10 mouse cellular contexts compared by ENCODE assay signal in genomic region chr11:18940916-18941315, GRCm38 (mm10).
A peak's percentile ranks its signal among the peaks of the same experiment; 100 is the strongest.
DNase-seq lines count a peak whose midpoint lies in the region; ATAC-seq and TF ChIP-seq lines count a peak whose summit lies in the region.
"Had no signal": no experiment of that assay in that cellular context is flagged by ENCODE, and none has a peak within 500 bp of the region (broad histone marks: within the 10 kb centered on the region; RNA-seq: fewer than 3 reads in every experiment).

No protein-coding gene starts in this region.

- H3K27ac ChIP-seq in heart, embryonic 14.5 days (replicated peaks in 1 of 2; ENCODE audit: control insufficient read depth in 1 of 2, insufficient read depth in 1 of 2, low read depth in 2 of 2, low read length in 2 of 2) = peak overlapping the region; percentile 10 to 56; a peak in 1 of 4 replicates
- 0 out of 2 replicates have a peak overlapping the region, but pooled peaks have one; percentile 25 for H3K27ac ChIP-seq in midbrain, embryonic 13.5 days
- no peak overlapping the region for H3K27ac ChIP-seq in midbrain, postnatal 0 days (ENCODE audit: low read depth, low read length)
- H3K27ac ChIP-seq in heart, embryonic 15.5 days = 0 out of 2 replicates have a peak overlapping the region, but pooled peaks have one; percentile 7
- H3K27ac ChIP-seq: limb, embryonic 13.5 days; macrophage had no signal

- H3K27me3 ChIP-seq in heart, embryonic 14.5 days (ENCODE audit: control insufficient read depth, insufficient read depth, low read length) = no peaks in the 10 kb centered on the region
- no peaks in the 10 kb centered on the region for H3K27me3 ChIP-seq in midbrain, embryonic 13.5 days
- no peaks in the 10 kb centered on the region for H3K27me3 ChIP-seq in midbrain, postnatal 0 days (ENCODE audit: insufficient read depth, low read length)
- H3K27me3 ChIP-seq in heart, embryonic 15.5 days = no peaks in the 10 kb centered on the region

- 42% methylated on average over 4 of the region's 4 CpGs for WGBS in heart, embryonic 14.5 days
- 31% methylated on average over 4 of the region's 4 CpGs for WGBS in midbrain, embryonic 13.5 days
- WGBS in midbrain, postnatal 0 days = 18% methylated on average over 4 of the region's 4 CpGs
- WGBS in heart, embryonic 15.5 days = 38% methylated on average over 4 of the region's 4 CpGs

- DNase-seq in heart, postnatal 25 days (ENCODE audit: low spot score) = no peak
- DNase-seq in midbrain, postnatal 0 days (ENCODE audit: low spot score) = no peak
- no peak for DNase-seq in adrenal gland, postnatal 36 days
- DNase-seq in T-cell, adult 2 months (ENCODE audit: low spot score) = no peak
- DNase-seq: cerebellum, postnatal 25 days had no signal

- H3K9ac ChIP-seq in heart, embryonic 14.5 days (ENCODE audit: low read length) = no peak overlapping the region
- no peak overlapping the region for H3K9ac ChIP-seq in midbrain, embryonic 13.5 days (replicated peaks)
- H3K9ac ChIP-seq in midbrain, postnatal 0 days (replicated peaks; ENCODE audit: low read length, poor library complexity, severe bottlenecking) = no peak overlapping the region
- no peak overlapping the region for H3K9ac ChIP-seq in heart, embryonic 15.5 days
- H3K9ac ChIP-seq: limb, embryonic 13.5 days had no signal

- intact Hi-C loops in heart, postnatal 25 days (cut with DNase I) = no loop called here

- H3K9me3 ChIP-seq in heart, embryonic 14.5 days (ENCODE audit: control insufficient read depth, low read length) = no peaks in the 10 kb centered on the region
- no peaks in the 10 kb centered on the region for H3K9me3 ChIP-seq in midbrain, embryonic 13.5 days
- H3K9me3 ChIP-seq in midbrain, postnatal 0 days (ENCODE audit: low read length) = no peaks in the 10 kb centered on the region
- no peaks in the 10 kb centered on the region for H3K9me3 ChIP-seq in heart, embryonic 15.5 days (replicated peaks)
- H3K9me3 ChIP-seq: limb, embryonic 13.5 days had no signal

- H3K36me3 ChIP-seq in heart, embryonic 14.5 days (ENCODE audit: control insufficient read depth, insufficient read depth, low read length) = peaks cover 6% of the 10 kb centered on the region; the same call in 1 of the 2 replicates
- no peaks in the 10 kb centered on the region for H3K36me3 ChIP-seq in midbrain, embryonic 13.5 days
- no peaks in the 10 kb centered on the region for H3K36me3 ChIP-seq in midbrain, postnatal 0 days (ENCODE audit: insufficient read depth, low read length)
- H3K36me3 ChIP-seq in heart, embryonic 15.5 days = no peaks in the 10 kb centered on the region
- H3K36me3 ChIP-seq: limb, embryonic 13.5 days had no signal

- no peak overlapping the region for H3K4me3 ChIP-seq in heart, embryonic 14.5 days (ENCODE audit: control insufficient read depth in 1 of 2, insufficient read depth in 1 of 2, low read depth in 1 of 2, low read length in 2 of 2)
- no peak overlapping the region for H3K4me3 ChIP-seq in midbrain, embryonic 13.5 days (replicated peaks)
- H3K4me3 ChIP-seq in midbrain, postnatal 0 days (ENCODE audit: low read depth, low read length) = no peak overlapping the region
- no peak overlapping the region for H3K4me3 ChIP-seq in heart, embryonic 15.5 days
- H3K4me3 ChIP-seq: limb, embryonic 13.5 days had no signal

- peak; percentile 43; the same call in 1 of the 2 replicates for ATAC-seq in heart, embryonic 14.5 days (ENCODE audit: insufficient number of reproducible peaks, insufficient read depth, low FRiP score, low read depth)
- no peak for ATAC-seq in midbrain, embryonic 13.5 days
- no peak for ATAC-seq in midbrain, postnatal 0 days (ENCODE audit: low FRiP score)
- ATAC-seq in heart, embryonic 15.5 days (replicated peaks; ENCODE audit: insufficient number of reproducible peaks, insufficient read depth, low FRiP score, low read depth) = no peak

- H3K4me1 ChIP-seq in heart, embryonic 14.5 days (ENCODE audit: control insufficient read depth in 2 of 2, insufficient read depth in 2 of 2, low read length in 2 of 2) = peaks cover 13 to 52% of the 10 kb centered on the region in 2 experiments
- peaks cover 37% of the 10 kb centered on the region for H3K4me1 ChIP-seq in midbrain, embryonic 13.5 days (replicated peaks)
- H3K4me1 ChIP-seq in midbrain, postnatal 0 days (ENCODE audit: insufficient read depth, low read length) = no peaks in the 10 kb centered on the region
- H3K4me1 ChIP-seq in heart, embryonic 15.5 days (replicated peaks) = peaks cover 45% of the 10 kb centered on the region

- 0 out of 2 replicates have a peak overlapping the region, but pooled peaks have one; percentile 21 for H3K4me2 ChIP-seq in heart, embryonic 14.5 days (ENCODE audit: low read length)
- no peak overlapping the region for H3K4me2 ChIP-seq in midbrain, embryonic 13.5 days (replicated peaks)
- H3K4me2 ChIP-seq in midbrain, postnatal 0 days (ENCODE audit: low read depth, low read length, poor library complexity, severe bottlenecking) = no peak overlapping the region
- no peak overlapping the region for H3K4me2 ChIP-seq in heart, embryonic 15.5 days
- H3K4me2 ChIP-seq: limb, embryonic 13.5 days had no signal

- TF ChIP-seq CTCF in midbrain, postnatal 0 days (IDR thresholded peaks at IDR 0.05) = no peak
